Mouse (Mus musculus) frontal cortex, adult (tissue): ENCODE measurements around the gene Ube2l3.
A peak's percentile ranks its signal among the peaks of the same experiment; 100 is the strongest.

ENCODE experiments used
- ATAC-seq: cut with Nextera tagmentation; 2 replicates; pipeline ENCODE4 v1.9.2; 2017; ENCODE audit warnings: mild to moderate bottlenecking, moderate library complexity, mixed read lengths; ENCODE audit not compliant: low TSS enrichment

Gene Ube2l3

GRCm38 (mm10) chr16:17147391-17147929 lies 55.0 kb downstream of the Ube2l3 start:
- ATAC-seq = peak; percentile 38; the same call in 1 of the 2 replicates

- peak; percentile 84 for ATAC-seq
Observed at GRCm38 (mm10) chr16:17146772-17147235, 55.6 kb downstream of the Ube2l3 start, which contains the start of gene Ccdc116. Gene Ccdc116, minus strand, starts transcription at chr16:17147229.

GRCm38 (mm10) chr16:17144339-17144738 lies 58.1 kb downstream of the Ube2l3 start, which contains the start of gene Ydjc:
Gene Ydjc, plus strand, starts transcription at chr16:17144621.
- no peak for ATAC-seq

- no peak for ATAC-seq
Observed at GRCm38 (mm10) chr16:17137355-17137754, 65.1 kb downstream of the Ube2l3 start.

- no peak for ATAC-seq
Observed at GRCm38 (mm10) chr16:17132906-17133200, 69.6 kb downstream of the Ube2l3 start.

- ATAC-seq = peak; percentile 98
Observed at GRCm38 (mm10) chr16:17132089-17132905, 70.2 kb downstream of the Ube2l3 start, which contains the start of gene Sdf2l1. Gene Sdf2l1, minus strand, starts transcription at chr16:17132383.

- ATAC-seq = peak; percentile 25; the same call in 1 of the 2 replicates
Observed at GRCm38 (mm10) chr16:17131191-17132088, 71.0 kb downstream of the Ube2l3 start.

- no peak for ATAC-seq
Observed at GRCm38 (mm10) chr16:17127292-17127691, 75.2 kb downstream of the Ube2l3 start.

- peak; percentile 60 for ATAC-seq
Observed at GRCm38 (mm10) chr16:17124871-17125520, 77.5 kb downstream of the Ube2l3 start, which contains the start of gene 2610318N02Rik. Gene 2610318N02Rik, minus strand, starts transcription at chr16:17125167.

- no peak for ATAC-seq
Observed at GRCm38 (mm10) chr16:17124119-17124870, 78.2 kb downstream of the Ube2l3 start.

GRCm38 (mm10) chr16:17121569-17121968 lies 80.9 kb downstream of the Ube2l3 start:
- ATAC-seq = no peak

- ATAC-seq = no peak
Observed at GRCm38 (mm10) chr16:17117309-17117799, 85.1 kb downstream of the Ube2l3 start.

- ATAC-seq = peak; percentile 98
Observed at GRCm38 (mm10) chr16:17110771-17111743, 91.4 kb downstream of the Ube2l3 start, which contains the start of gene Ppil2. Gene Ppil2, minus strand, starts transcription at chr16:17111257.

- no peak for ATAC-seq
Observed at GRCm38 (mm10) chr16:17104600-17104999, 97.8 kb downstream of the Ube2l3 start.

- ATAC-seq = no peak
Observed at GRCm38 (mm10) chr16:17102630-17103220, 99.7 kb downstream of the Ube2l3 start.
